Mouse (Mus musculus): Measurements from ENCODE around the gene Tmem62. TPM values are rescaled to one million over a fixed set of nuclear protein-coding genes. Genes with fewer than 3 reads are reported as not detected.
A peak's percentile ranks its signal among the peaks of the same experiment; 100 is the strongest.

Gene Tmem62
- polyA plus RNA-seq, 1 experiment from 2014 or later: 3.9 TPM

GRCm38 (mm10) chr2:120976308-120976707, 509 bp upstream of the Tmem62 start:
- H3K4me3 ChIP-seq (ENCODE audit: control insufficient read depth in 1 of 2, insufficient read depth in 1 of 2, low read depth in 1 of 2, low read length in 2 of 2): no peak overlapping the region
- H3K4me2 ChIP-seq (ENCODE audit: low read length): peak overlapping the region; percentile 96
- H3K27me3 ChIP-seq (ENCODE audit: control insufficient read depth, insufficient read depth, low read length): no peaks in the 10 kb centered on the region
- no peak for ATAC-seq (ENCODE audit: insufficient number of reproducible peaks, insufficient read depth, low FRiP score, low read depth)
- peaks cover 0 to 4% of the 10 kb centered on the region in 2 experiments; a peak in 1 of 4 replicates for H3K4me1 ChIP-seq (ENCODE audit: control insufficient read depth in 2 of 2, insufficient read depth in 2 of 2, low read length in 2 of 2)
- no peaks in the 10 kb centered on the region for H3K36me3 ChIP-seq (ENCODE audit: control insufficient read depth, insufficient read depth, low read length)
- H3K9ac ChIP-seq (ENCODE audit: low read length): no peak overlapping the region
- 51% methylated on average over 4 of the region's 4 CpGs for WGBS
- H3K9me3 ChIP-seq (ENCODE audit: control insufficient read depth, low read length): no peaks in the 10 kb centered on the region
- no peak overlapping the region for H3K27ac ChIP-seq (replicated peaks in 1 of 2; ENCODE audit: control insufficient read depth in 1 of 2, insufficient read depth in 1 of 2, low read depth in 2 of 2, low read length in 2 of 2)

- H3K4me3 ChIP-seq (ENCODE audit: control insufficient read depth in 1 of 2, insufficient read depth in 1 of 2, low read depth in 1 of 2, low read length in 2 of 2): peak overlapping the region; percentile 79 to 95
- peak overlapping the region; percentile 96 for H3K4me2 ChIP-seq (ENCODE audit: low read length)
- peak overlapping the region in 1 of 2 experiments; percentile 4; a peak in 1 of 4 replicates for H3K27ac ChIP-seq (replicated peaks in 1 of 2; ENCODE audit: control insufficient read depth in 1 of 2, insufficient read depth in 1 of 2, low read depth in 2 of 2, low read length in 2 of 2)
- ATAC-seq (ENCODE audit: insufficient number of reproducible peaks, insufficient read depth, low FRiP score, low read depth): no peak
- peaks cover 0 to 2% of the 10 kb centered on the region in 2 experiments; a peak in 1 of 4 replicates for H3K4me1 ChIP-seq (ENCODE audit: control insufficient read depth in 2 of 2, insufficient read depth in 2 of 2, low read length in 2 of 2)
- H3K36me3 ChIP-seq (ENCODE audit: control insufficient read depth, insufficient read depth, low read length): no peaks in the 10 kb centered on the region
- H3K27me3 ChIP-seq (ENCODE audit: control insufficient read depth, insufficient read depth, low read length): no peaks in the 10 kb centered on the region
- H3K9me3 ChIP-seq (ENCODE audit: control insufficient read depth, low read length): no peaks in the 10 kb centered on the region
- peak overlapping the region; percentile 82; the same call in 1 of the 2 replicates for H3K9ac ChIP-seq (ENCODE audit: low read length)
- 78% methylated on average over 8 of the region's 8 CpGs for WGBS
Measured at GRCm38 (mm10) chr2:120977926-120978692, 1.3 kb downstream of the Tmem62 start.

DNA sequence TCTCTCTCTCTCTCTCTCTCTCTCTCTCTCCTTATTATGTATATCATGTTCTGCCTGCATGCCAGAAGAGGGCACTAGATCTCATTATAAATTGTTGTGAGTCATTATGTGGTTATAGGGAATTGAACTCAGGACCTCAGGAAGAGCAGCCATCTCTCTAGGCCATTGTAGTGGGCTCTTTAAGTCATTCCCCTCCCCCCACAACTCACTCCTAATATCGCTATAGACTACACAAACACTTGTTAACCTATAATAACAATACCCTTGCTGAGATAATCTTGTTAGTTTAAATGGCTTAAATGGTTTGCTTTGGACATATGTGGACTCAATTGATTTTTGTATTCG, 1.8 kb downstream of the Tmem62 start:
- no peak overlapping the region for H3K4me3 ChIP-seq (ENCODE audit: control insufficient read depth in 1 of 2, insufficient read depth in 1 of 2, low read depth in 1 of 2, low read length in 2 of 2)
- no peak overlapping the region for H3K27ac ChIP-seq (replicated peaks in 1 of 2; ENCODE audit: control insufficient read depth in 1 of 2, insufficient read depth in 1 of 2, low read depth in 2 of 2, low read length in 2 of 2)
- H3K9me3 ChIP-seq (ENCODE audit: control insufficient read depth, low read length): no peaks in the 10 kb centered on the region
- no peaks in the 10 kb centered on the region for H3K36me3 ChIP-seq (ENCODE audit: control insufficient read depth, insufficient read depth, low read length)
- peaks cover 0 to 2% of the 10 kb centered on the region in 2 experiments; a peak in 1 of 4 replicates for H3K4me1 ChIP-seq (ENCODE audit: control insufficient read depth in 2 of 2, insufficient read depth in 2 of 2, low read length in 2 of 2)
- H3K9ac ChIP-seq (ENCODE audit: low read length): no peak overlapping the region
- no peak for ATAC-seq (ENCODE audit: insufficient number of reproducible peaks, insufficient read depth, low FRiP score, low read depth)
- no peaks in the 10 kb centered on the region for H3K27me3 ChIP-seq (ENCODE audit: control insufficient read depth, insufficient read depth, low read length)
- whole genome bisulfite sequencing: 60% methylated on average over 2 of the region's 2 CpGs
- no peak overlapping the region for H3K4me2 ChIP-seq (ENCODE audit: low read length)

- no peak overlapping the region for H3K9ac ChIP-seq (ENCODE audit: low read length)
- WGBS: 79% methylated on average over 1 of the region's 1 CpGs
- no peak overlapping the region for H3K4me2 ChIP-seq (ENCODE audit: low read length)
- no peak overlapping the region for H3K4me3 ChIP-seq (ENCODE audit: control insufficient read depth in 1 of 2, insufficient read depth in 1 of 2, low read depth in 1 of 2, low read length in 2 of 2)
- no peak for ATAC-seq (ENCODE audit: insufficient number of reproducible peaks, insufficient read depth, low FRiP score, low read depth)
- H3K27me3 ChIP-seq (ENCODE audit: control insufficient read depth, insufficient read depth, low read length): no peaks in the 10 kb centered on the region
- H3K9me3 ChIP-seq (ENCODE audit: control insufficient read depth, low read length): no peaks in the 10 kb centered on the region
- no peaks in the 10 kb centered on the region for H3K36me3 ChIP-seq (ENCODE audit: control insufficient read depth, insufficient read depth, low read length)
- peaks cover 0 to 2% of the 10 kb centered on the region in 2 experiments; a peak in 1 of 4 replicates for H3K4me1 ChIP-seq (ENCODE audit: control insufficient read depth in 2 of 2, insufficient read depth in 2 of 2, low read length in 2 of 2)
- no peak overlapping the region for H3K27ac ChIP-seq (replicated peaks in 1 of 2; ENCODE audit: control insufficient read depth in 1 of 2, insufficient read depth in 1 of 2, low read depth in 2 of 2, low read length in 2 of 2)
Measured at GRCm38 (mm10) chr2:120979819-120980218, 3.0 kb downstream of the Tmem62 start.

DNA sequence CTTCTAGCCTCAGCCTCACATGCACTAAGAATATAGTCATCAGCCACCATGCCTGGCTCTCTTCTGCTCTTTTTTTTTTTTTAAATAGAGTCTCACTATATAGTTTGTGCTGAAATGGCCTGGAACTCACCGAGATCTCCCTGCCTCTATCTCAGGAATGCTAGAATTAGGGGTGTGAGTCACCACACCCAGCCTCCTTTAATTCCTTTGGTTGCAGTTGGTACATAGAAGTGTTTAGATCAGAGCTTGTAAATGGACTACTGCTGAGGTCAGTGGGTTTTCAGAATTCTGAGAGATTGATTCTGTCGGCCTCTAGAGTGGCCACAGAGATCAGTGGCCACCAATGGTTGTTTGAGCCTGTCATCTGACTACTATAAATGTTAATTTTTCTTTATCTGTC, 4.0 kb downstream of the Tmem62 start:
- Histone ChIP-seq H3K36me3 (ENCODE audit: control insufficient read depth, insufficient read depth, low read length) (no peaks in the 10 kb centered on the region), H3K27me3 (ENCODE audit: control insufficient read depth, insufficient read depth, low read length) (no peaks in the 10 kb centered on the region), H3K9ac (ENCODE audit: low read length) (no peak overlapping the region), H3K4me1 (ENCODE audit: control insufficient read depth in 2 of 2, insufficient read depth in 2 of 2, low read length in 2 of 2) (peaks cover 0 to 2% of the 10 kb centered on the region in 2 experiments; a peak in 1 of 4 replicates), H3K27ac (replicated peaks in 1 of 2; ENCODE audit: control insufficient read depth in 1 of 2, insufficient read depth in 1 of 2, low read depth in 2 of 2, low read length in 2 of 2) (no peak overlapping the region), H3K4me3 (ENCODE audit: control insufficient read depth in 1 of 2, insufficient read depth in 1 of 2, low read depth in 1 of 2, low read length in 2 of 2) (no peak overlapping the region), H3K4me2 (ENCODE audit: low read length) (no peak overlapping the region), H3K9me3 (ENCODE audit: control insufficient read depth, low read length) (no peaks in the 10 kb centered on the region)
- no peak for ATAC-seq (ENCODE audit: insufficient number of reproducible peaks, insufficient read depth, low FRiP score, low read depth)
- 35% methylated on average over 2 of the region's 2 CpGs for WGBS

GRCm38 (mm10) chr2:120983611-120984010, 6.8 kb downstream of the Tmem62 start:
- Histone ChIP-seq H3K27ac (replicated peaks in 1 of 2; ENCODE audit: control insufficient read depth in 1 of 2, insufficient read depth in 1 of 2, low read depth in 2 of 2, low read length in 2 of 2) (no peak overlapping the region), H3K4me1 (ENCODE audit: control insufficient read depth in 2 of 2, insufficient read depth in 2 of 2, low read length in 2 of 2) (no peaks in the 10 kb centered on the region), H3K36me3 (ENCODE audit: control insufficient read depth, insufficient read depth, low read length) (no peaks in the 10 kb centered on the region), H3K9ac (ENCODE audit: low read length) (no peak overlapping the region), H3K4me3 (ENCODE audit: control insufficient read depth in 1 of 2, insufficient read depth in 1 of 2, low read depth in 1 of 2, low read length in 2 of 2) (no peak overlapping the region), H3K9me3 (ENCODE audit: control insufficient read depth, low read length) (no peaks in the 10 kb centered on the region), H3K4me2 (ENCODE audit: low read length) (no peak overlapping the region), H3K27me3 (ENCODE audit: control insufficient read depth, insufficient read depth, low read length) (no peaks in the 10 kb centered on the region)
- no peak for ATAC-seq (ENCODE audit: insufficient number of reproducible peaks, insufficient read depth, low FRiP score, low read depth)
- 34% methylated on average over 2 of the region's 2 CpGs for WGBS

DNA sequence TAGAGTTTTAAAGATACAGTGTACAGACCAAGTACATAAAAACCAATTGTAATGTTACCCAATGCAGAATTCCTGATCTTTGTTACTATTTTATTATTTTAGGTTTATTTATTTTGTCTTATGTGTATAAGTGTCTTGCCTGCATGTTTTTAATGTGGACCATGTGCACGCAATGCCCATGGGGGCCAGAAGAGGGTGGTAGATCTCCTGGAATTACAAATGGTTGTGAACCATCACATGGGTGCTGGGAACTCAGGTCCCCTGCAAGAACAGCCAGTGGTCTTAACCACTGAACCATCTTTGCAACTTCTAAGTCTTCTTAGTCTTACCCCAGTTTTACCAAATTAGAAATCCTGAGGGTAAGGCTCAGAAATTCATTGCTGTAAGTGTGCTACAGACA, 8.4 kb downstream of the Tmem62 start:
- H3K36me3 ChIP-seq (ENCODE audit: control insufficient read depth, insufficient read depth, low read length): no peaks in the 10 kb centered on the region
- no peaks in the 10 kb centered on the region for H3K27me3 ChIP-seq (ENCODE audit: control insufficient read depth, insufficient read depth, low read length)
- H3K4me3 ChIP-seq (ENCODE audit: control insufficient read depth in 1 of 2, insufficient read depth in 1 of 2, low read depth in 1 of 2, low read length in 2 of 2): no peak overlapping the region
- no peak overlapping the region for H3K4me2 ChIP-seq (ENCODE audit: low read length)
- 95% methylated on average over 1 of the region's 1 CpGs for WGBS
- H3K27ac ChIP-seq (replicated peaks in 1 of 2; ENCODE audit: control insufficient read depth in 1 of 2, insufficient read depth in 1 of 2, low read depth in 2 of 2, low read length in 2 of 2): no peak overlapping the region
- no peaks in the 10 kb centered on the region for H3K9me3 ChIP-seq (ENCODE audit: control insufficient read depth, low read length)
- H3K9ac ChIP-seq (ENCODE audit: low read length): no peak overlapping the region
- ATAC-seq (ENCODE audit: insufficient number of reproducible peaks, insufficient read depth, low FRiP score, low read depth): no peak
- H3K4me1 ChIP-seq (ENCODE audit: control insufficient read depth in 2 of 2, insufficient read depth in 2 of 2, low read length in 2 of 2): no peaks in the 10 kb centered on the region

- WGBS: 74% methylated on average over 4 of the region's 4 CpGs
- no peak overlapping the region for H3K27ac ChIP-seq (replicated peaks in 1 of 2; ENCODE audit: control insufficient read depth in 1 of 2, insufficient read depth in 1 of 2, low read depth in 2 of 2, low read length in 2 of 2)
- no peaks in the 10 kb centered on the region for H3K27me3 ChIP-seq (ENCODE audit: control insufficient read depth, insufficient read depth, low read length)
Measured at GRCm38 (mm10) chr2:120991196-120991595, 14.4 kb downstream of the Tmem62 start.

More at GRCm38 (mm10) chr2:120991196-120991595, 14.4 kb downstream of the Tmem62 start:
- no peak overlapping the region for H3K9ac ChIP-seq (ENCODE audit: low read length)
- no peak overlapping the region for H3K4me2 ChIP-seq (ENCODE audit: low read length)
- H3K9me3 ChIP-seq (ENCODE audit: control insufficient read depth, low read length): no peaks in the 10 kb centered on the region
- H3K4me1 ChIP-seq (ENCODE audit: control insufficient read depth in 2 of 2, insufficient read depth in 2 of 2, low read length in 2 of 2): no peaks in the 10 kb centered on the region
- no peak for ATAC-seq (ENCODE audit: insufficient number of reproducible peaks, insufficient read depth, low FRiP score, low read depth)
- H3K36me3 ChIP-seq (ENCODE audit: control insufficient read depth, insufficient read depth, low read length): no peaks in the 10 kb centered on the region
- H3K4me3 ChIP-seq (ENCODE audit: control insufficient read depth in 1 of 2, insufficient read depth in 1 of 2, low read depth in 1 of 2, low read length in 2 of 2): no peak overlapping the region
